Mouse (Mus musculus) monocyte, adult 2 months (primary cell): ENCODE results near the gene Atp7a.
A peak's percentile ranks its signal among the peaks of the same experiment; 100 is the strongest.
"Not testable (repeated sequence)": the region's sequence is repeated elsewhere in the genome, so short reads cannot be mapped to it uniquely, and the experiment has no call there.

Experiments used
- DNase-seq, 2 experiments: peaks; one replicate each; pipeline ENCODE4 v3.0.0; 2022; ENCODE audit warnings: low spot score in 2 of 2, low read depth in 1 of 2

Gene Atp7a

DNA sequence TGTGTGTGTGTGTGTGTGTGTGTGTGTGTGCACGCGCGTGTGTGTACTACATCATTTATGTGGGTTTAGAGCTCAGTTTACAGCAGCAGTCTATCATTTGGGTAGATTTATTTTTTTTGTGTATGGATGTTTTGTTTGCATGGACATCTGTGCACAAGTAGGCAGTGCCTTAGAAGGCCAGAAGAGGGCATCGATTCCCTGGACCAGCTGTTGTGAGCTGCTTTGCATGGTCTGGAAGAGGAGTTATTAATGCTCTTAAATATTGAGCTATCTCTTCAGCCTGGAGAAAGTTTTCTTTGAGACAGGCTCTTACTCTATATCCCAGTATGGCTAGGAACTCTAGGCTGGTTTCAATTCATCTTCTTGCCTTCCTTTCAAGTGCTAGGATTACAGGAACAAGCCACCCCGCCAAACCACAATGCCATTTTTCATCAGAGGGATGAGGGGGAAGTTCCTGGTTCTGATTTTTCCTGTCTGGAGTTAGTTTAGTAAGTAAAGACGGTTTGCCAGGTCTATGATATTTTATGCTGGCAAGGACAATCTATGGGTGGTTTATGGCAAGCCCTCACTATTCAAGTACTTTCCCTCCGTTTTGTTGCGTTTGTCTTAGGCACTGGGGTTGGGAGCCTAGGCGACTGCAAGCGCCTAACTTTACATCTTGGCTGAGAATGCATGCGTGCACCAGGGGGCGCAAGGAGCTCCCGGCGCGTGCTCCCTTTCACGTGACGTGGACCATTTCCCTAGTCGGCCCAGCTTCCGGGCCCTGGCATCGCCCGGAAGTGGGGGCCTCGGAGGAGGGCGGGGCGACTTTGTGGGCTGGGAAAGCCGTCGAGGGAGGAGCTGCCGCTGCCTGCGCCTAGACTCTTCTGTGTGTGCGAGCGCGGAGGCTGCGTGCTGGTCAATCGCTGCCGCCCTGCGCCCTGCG, at the start of gene Atp7a:
TSS of gene Atp7a (plus strand) at position 859 of the 925 bp plus-strand sequence.
- DNase-seq = peak; percentile 81 to 87

DNA sequence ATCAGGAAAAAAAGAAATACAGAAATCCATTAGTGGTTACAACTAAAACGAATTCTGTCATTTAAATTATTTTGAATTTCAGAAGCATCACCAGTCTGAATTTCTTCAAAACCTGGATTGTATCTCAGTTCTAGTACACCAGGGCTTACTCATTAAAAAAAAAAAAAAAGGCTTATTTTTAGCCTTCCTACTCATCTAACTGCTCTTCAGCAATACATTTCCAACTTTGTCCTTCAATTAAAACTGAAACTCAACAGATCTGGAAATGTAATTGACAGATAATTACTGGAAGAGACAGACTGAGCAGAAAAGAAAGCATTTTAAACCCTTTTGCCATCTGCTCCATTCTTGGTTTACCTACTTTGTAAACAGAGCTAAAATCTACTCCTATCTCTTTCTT, 25.5 kb upstream of the Atp7a start:
- no peak for DNase-seq

- DNase-seq = no peak
Observed at GRCm38 (mm10) chrX:106010762-106011161, 16.3 kb upstream of the Atp7a start.

GRCm38 (mm10) chrX:106011465-106012159, 15.5 kb upstream of the Atp7a start, which contains the start of gene Magt1:
Magt1 (minus strand) TSS chrX:106011906.
- peak; percentile 75 to 77 for DNase-seq

DNA sequence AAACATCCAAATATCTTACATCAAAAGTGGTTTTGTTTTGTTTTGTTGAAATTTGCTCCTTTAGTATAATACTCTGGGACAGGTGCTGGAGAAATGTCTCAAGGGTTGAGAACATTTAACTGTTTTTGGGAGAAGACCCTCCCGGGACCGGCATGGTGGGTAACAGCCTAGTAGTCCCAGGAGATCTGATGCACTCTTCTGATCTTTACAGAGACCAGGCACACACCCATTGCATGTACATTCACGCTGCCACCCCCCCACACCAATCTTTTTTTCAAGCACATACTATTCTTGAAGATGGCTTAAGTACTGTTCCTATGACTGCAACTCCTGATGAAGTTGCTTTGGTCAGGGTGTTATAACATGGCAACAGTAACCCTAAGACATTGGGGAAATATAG, 14.5 kb upstream of the Atp7a start:
- DNase-seq = no peak

GRCm38 (mm10) chrX:106013217-106013616, 13.9 kb upstream of the Atp7a start:
- no peak for DNase-seq

- DNase-seq = not testable (repeated sequence)
Observed at GRCm38 (mm10) chrX:106014741-106015377, 12.2 kb upstream of the Atp7a start.

DNA sequence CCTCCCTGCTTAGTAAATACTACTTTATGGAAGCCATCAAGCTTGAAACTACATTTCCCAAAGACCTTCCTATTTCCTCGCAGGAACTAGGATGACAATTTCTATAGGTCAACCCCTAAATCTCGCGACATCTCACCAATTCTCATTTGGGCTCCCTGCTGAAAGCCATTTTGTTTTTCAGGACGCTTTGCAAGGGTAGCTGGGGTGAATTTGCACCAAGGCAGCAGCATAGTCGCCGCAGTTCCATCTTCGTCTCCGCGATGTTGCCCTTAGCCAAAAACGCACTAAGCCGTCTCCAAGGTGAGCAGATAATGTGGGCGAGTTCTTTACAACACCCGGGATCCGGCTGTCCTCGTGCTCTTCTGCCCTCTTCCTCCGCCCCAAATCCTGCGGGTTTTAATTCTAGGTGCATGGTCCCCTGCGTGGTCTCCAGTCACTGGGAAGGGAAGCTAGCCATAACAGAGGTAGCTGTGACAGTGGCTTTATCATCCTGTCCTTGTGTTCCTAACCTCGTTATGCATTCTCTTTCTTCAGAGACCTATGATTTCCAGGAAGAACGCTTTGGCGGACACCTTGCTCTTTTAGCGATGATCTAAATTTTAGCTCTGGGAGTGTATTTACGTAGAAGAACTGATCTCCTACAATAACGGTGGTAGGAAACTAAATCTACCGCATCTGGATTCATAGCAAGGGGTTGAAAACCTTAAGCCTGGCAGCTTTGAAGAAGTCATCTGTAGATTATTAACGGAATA, 11.3 kb upstream of the Atp7a start, which contains the start of gene Cox7b:
TSS of gene Cox7b (plus strand) at position 130 of the 752 bp plus-strand sequence.
- DNase-seq = peak in 1 of 2 experiments; percentile 51

- DNase-seq = no peak
Observed at GRCm38 (mm10) chrX:106017102-106017501, 10.0 kb upstream of the Atp7a start.

- no peak for DNase-seq
Observed at GRCm38 (mm10) chrX:106017516-106017915, 9.6 kb upstream of the Atp7a start.

- no peak for DNase-seq
Observed at GRCm38 (mm10) chrX:106027343-106027674, 233 bp downstream of the Atp7a start.

- no peak for DNase-seq
Observed at GRCm38 (mm10) chrX:106030176-106030575, 3.1 kb downstream of the Atp7a start.

DNA sequence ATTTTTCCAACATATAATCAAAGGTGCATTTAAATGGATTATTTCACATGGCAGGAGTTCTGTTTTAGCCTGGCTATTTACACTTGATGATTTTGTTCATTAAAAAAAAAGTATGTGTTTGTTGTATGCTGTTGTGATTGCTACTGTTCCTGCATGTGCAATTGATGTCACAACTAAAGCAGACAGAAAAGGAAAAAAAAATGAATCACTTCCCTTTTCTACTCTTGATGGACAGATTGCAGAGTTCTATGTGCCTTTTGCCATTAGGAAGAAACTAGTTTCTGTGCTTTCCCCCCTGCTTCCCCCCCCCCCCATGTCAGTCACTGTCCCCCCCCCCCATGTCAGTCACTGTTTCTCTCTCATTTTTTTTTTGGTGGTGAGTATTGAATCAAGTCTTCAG, 4.0 kb downstream of the Atp7a start:
- no peak for DNase-seq

GRCm38 (mm10) chrX:106035727-106036126, 8.7 kb downstream of the Atp7a start:
- no peak for DNase-seq

DNA sequence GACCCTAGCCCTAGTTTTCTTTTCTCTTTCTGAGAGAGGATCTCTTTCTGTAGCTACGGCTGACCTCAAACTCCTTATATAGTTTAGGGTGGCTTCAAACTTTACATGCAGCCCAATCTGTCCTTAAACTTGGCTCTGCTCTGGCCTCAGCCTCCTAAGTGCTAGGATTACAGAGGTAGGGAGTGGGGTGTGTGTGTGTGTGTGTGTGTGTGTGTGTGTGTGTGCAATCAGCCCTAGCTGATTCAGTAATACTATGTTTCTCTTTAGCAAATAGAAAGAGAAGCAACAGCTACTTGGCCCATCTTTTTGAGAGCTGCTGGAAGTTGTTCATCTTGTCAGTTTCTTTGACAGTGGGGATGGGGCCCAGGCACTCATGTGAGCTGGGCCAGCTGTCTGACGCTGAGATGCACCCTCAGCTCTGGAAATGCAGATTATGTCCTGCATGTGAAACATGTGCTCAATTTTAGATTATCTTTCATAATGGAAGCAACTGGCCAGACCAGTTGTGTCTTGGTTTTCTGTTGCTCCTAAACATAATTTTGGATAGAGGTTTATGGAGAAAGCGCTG, 10.2 kb downstream of the Atp7a start:
- DNase-seq = no peak

- no peak for DNase-seq
Observed at GRCm38 (mm10) chrX:106043863-106044617, 17.0 kb downstream of the Atp7a start.

- DNase-seq = no peak
Observed at GRCm38 (mm10) chrX:106045455-106045854, 18.4 kb downstream of the Atp7a start.

GRCm38 (mm10) chrX:106045928-106046327, 18.9 kb downstream of the Atp7a start:
- DNase-seq = no peak

GRCm38 (mm10) chrX:106048191-106048590, 21.1 kb downstream of the Atp7a start:
- DNase-seq = no peak

- not testable (repeated sequence) for DNase-seq
Observed at GRCm38 (mm10) chrX:106077858-106078257, 50.8 kb downstream of the Atp7a start.
